Mouse (Mus musculus) thymus, adult 2 months (tissue): ENCODE data around the gene Abca6.

Source experiments
- CTCF ChIP-seq: fragments of 200-500 bp; IDR thresholded peaks from 2 replicates; pipeline ENCODE4 v1.5.1; 2012; ENCODE audit warnings: mild to moderate bottlenecking, control low read depth, low read length, moderate library complexity, borderline replicate concordance; ENCODE audit not compliant: control insufficient read depth, poor library complexity, insufficient read depth; ENCODE audit errors: extremely low read depth
- POLR2A ChIP-seq: fragments of 200-500 bp; IDR thresholded peaks from 2 replicates; pipeline ENCODE4 v1.6.1; 2012; ENCODE audit warnings: mild to moderate bottlenecking, low read length, control low read depth, moderate library complexity; ENCODE audit not compliant: control insufficient read depth, poor library complexity, insufficient read depth; ENCODE audit errors: extremely low read depth

DNA sequence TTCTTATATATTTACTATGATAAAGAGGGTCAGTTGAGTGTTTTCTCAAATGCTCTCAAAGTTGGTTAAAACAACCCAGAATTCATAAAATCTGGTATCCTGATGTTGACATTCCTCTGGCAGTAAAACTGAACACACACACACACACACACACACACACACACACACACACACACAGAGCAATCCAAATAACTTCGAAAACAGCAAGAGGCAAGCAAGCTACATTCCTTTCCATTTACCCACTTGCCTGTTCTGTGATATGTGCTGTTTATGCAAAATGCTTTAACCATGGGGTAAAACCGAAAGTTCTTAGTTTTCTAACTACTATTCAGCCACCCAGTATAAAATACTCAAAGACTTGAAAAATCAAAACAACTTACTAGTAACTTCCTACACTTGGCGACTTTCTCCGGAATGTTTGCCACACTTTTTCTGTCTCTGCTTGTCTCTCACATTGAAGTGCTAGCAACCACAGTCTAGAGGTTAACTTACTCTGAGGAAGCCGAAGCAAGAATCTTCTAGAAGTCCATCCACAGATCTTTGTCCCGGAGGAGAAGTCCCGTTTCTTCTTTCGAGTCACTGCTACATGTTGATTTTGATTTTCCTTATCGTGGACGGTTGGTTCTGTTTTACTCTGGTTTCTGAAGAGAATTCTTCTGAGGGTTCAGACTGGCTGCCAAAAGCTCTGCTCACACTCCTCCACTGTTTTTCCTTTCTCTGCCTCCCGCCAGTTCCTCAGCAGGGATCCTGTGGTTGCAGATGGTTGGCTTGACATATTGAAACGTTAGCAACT is 83.9 kb downstream of the Abca6 start, which contains the start of gene Abca9:
- TF ChIP-seq POLR2A (no peak), CTCF (no peak)
